Mouse (Mus musculus): ENCODE results near the gene Cct8. TPM values are rescaled to one million over a fixed set of nuclear protein-coding genes. Genes with fewer than 3 reads are reported as not detected.

Gene Cct8
- polyA plus RNA-seq (2015; fragmentation: Nextera tagmentation; extraction: Ambion mirVana), result 173 and 181 TPM in 2 replicates

DNA sequence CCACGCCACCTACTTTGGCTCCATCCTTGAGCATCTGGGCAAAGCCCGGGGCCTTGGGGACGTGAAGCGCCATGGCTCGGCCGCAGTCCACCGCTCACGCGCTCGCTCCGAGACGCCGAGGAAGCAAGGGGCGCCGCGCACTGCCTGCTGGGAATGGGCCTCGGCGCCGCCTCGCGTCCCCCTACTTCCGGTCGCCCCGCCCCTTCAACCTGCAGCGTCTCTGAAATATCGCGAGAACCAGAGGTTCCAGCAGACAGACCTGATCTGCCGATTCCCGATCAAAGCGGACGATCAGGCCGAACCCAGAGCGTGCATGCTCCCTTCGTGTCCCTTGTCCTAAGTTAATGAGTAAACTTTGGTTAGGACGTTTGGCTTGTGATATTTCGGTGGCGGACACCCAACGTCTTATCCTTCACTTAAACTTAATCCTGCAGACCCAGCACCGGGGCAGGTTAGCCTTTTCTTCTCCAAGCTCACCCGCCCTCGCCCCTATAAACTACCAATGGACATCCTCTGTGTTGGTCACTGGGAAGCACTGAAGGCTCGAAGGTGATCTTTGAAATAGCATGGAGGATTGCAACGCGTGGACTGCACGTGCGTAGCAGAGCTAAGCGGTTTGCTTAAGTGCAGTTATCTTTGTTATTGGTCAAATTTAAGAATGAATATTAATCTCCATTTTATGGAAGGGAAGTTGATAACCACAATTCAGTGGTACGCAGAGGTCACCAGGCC, at the start of gene Cct8:
Gene Cct8 (minus strand): TSS at position 158 of the 732 bp plus-strand sequence.
- Histone ChIP-seq H3K27me3 (ENCODE audit: control insufficient read depth, insufficient read depth, low read length) (no peaks in the 10 kb centered on the region), H3K9ac (ENCODE audit: low read length) (peak within 1 kb of the TSS; percentile 98), H3K4me1 (replicated peaks; ENCODE audit: control insufficient read depth, insufficient read depth) (peaks cover 3% of the 10 kb centered on the region), H3K4me3 (ENCODE audit: low read depth, low read length) (peak within 1 kb of the TSS; percentile 95), H3K9me3 (ENCODE audit: control insufficient read depth, low read length) (no peaks in the 10 kb centered on the region), H3K36me3 (ENCODE audit: control insufficient read depth, insufficient read depth, low read length) (peaks cover 9% of the 10 kb centered on the region), H3K27ac (replicated peaks) (peak within 1 kb of the TSS; percentile 92), H3K4me2 (replicated peaks; ENCODE audit: low read depth) (peak within 1 kb of the TSS; percentile 75)
- TF ChIP-seq EP300 (optimal IDR thresholded peaks at IDR 0.05) (peak; percentile 99), CTCF (IDR thresholded peaks at IDR 0.05; ENCODE audit: low read depth) (no peak)
- ATAC-seq (ENCODE audit: low FRiP score, low TSS enrichment) (peak; percentile 98), DNase-seq (ENCODE audit: low spot score) (peak; percentile 98)
- under 1% methylated on average over 48 of the region's 48 CpGs for WGBS

DNA sequence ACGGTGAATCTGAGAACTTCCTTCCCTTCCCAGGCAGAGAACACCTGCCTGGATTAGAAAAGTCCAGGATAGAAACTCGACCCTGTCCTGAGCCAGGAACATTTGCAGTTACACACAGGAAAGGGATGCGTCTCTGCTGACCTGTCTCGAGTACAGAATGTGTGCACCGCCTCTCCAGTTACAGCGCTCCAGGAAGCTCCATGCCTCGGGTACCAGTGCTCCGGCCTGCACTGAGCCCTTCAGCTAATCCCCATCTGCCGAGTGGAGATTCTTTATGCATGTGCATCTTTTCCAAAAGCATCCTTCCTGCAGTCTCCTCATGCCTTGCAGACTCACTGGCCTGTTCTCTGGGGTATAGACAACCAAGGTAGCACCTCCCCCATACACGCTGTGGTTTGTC, 33.1 kb upstream of the Cct8 start:
- Histone ChIP-seq H3K27me3 (ENCODE audit: control insufficient read depth, insufficient read depth, low read length) (no peaks in the 10 kb centered on the region), H3K4me1 (replicated peaks; ENCODE audit: control insufficient read depth, insufficient read depth) (no peaks in the 10 kb centered on the region), H3K4me2 (replicated peaks; ENCODE audit: low read depth) (no peak overlapping the region), H3K4me3 (ENCODE audit: low read depth, low read length) (no peak overlapping the region), H3K9me3 (ENCODE audit: control insufficient read depth, low read length) (no peaks in the 10 kb centered on the region), H3K36me3 (ENCODE audit: control insufficient read depth, insufficient read depth, low read length) (no peaks in the 10 kb centered on the region), H3K27ac (replicated peaks) (no peak overlapping the region), H3K9ac (ENCODE audit: low read length) (no peak overlapping the region)
- TF ChIP-seq CTCF (IDR thresholded peaks at IDR 0.05; ENCODE audit: low read depth), result no peak
- TF ChIP-seq EP300 (optimal IDR thresholded peaks at IDR 0.05), result no peak
- 54% methylated on average over 10 of the region's 10 CpGs for WGBS
- no peak for ATAC-seq (ENCODE audit: low FRiP score, low TSS enrichment)
- no peak for DNase-seq (ENCODE audit: low spot score)

DNA sequence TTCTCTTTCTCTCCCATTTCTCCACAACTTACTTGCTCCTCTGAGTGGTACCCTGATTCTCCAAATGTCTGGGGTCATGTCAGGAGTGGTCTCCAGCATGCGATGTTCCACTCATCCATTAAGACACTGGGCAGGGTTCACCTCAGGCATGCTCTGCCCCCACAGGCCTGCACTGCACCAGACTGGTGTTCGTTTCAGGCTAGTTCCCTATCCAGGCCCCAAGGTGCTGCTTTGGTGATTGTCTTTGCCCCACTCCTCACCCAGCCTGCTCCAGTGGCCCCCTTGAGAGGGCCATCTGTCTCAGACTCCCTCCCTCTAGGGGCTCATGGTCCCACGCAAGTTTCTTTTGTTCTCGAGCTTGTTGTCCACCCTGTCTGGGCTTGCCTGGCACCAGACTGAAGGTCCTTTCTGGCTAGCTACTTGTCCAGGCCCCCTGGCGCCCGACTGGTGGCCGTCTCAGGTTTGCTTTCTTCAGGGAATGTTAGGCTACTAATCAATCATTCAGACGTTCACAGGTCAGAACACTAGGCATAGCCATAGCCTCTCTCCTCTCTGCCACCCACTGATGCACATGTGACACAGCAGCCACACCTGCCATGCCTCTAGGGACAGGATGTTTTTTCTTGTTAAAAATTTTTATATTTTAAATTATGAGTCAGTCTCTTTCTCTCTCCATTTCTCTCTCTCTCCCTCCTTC, 32.0 kb upstream of the Cct8 start:
- 40% methylated on average over 8 of the region's 8 CpGs for WGBS
- TF ChIP-seq EP300 (optimal IDR thresholded peaks at IDR 0.05), result no peak
- TF ChIP-seq CTCF (IDR thresholded peaks at IDR 0.05; ENCODE audit: low read depth), result no peak

GRCm38 (mm10) chr16:87524228-87524627, 28.6 kb upstream of the Cct8 start:
- Histone ChIP-seq H3K36me3 (ENCODE audit: control insufficient read depth, insufficient read depth, low read length) (no peaks in the 10 kb centered on the region), H3K9ac (ENCODE audit: low read length) (no peak overlapping the region), H3K4me2 (replicated peaks; ENCODE audit: low read depth) (no peak overlapping the region), H3K9me3 (ENCODE audit: control insufficient read depth, low read length) (no peaks in the 10 kb centered on the region), H3K4me1 (replicated peaks; ENCODE audit: control insufficient read depth, insufficient read depth) (no peaks in the 10 kb centered on the region), H3K4me3 (ENCODE audit: low read depth, low read length) (no peak overlapping the region), H3K27me3 (ENCODE audit: control insufficient read depth, insufficient read depth, low read length) (no peaks in the 10 kb centered on the region), H3K27ac (replicated peaks) (no peak overlapping the region)
- no peak for TF ChIP-seq EP300 (optimal IDR thresholded peaks at IDR 0.05)
- no peak for TF ChIP-seq CTCF (IDR thresholded peaks at IDR 0.05; ENCODE audit: low read depth)
- no peak for DNase-seq (ENCODE audit: low spot score)
- ATAC-seq (ENCODE audit: low FRiP score, low TSS enrichment), result no peak
- 75% methylated on average over 5 of the region's 5 CpGs for WGBS

More for the DNA sequence above, 32.0 kb upstream of the Cct8 start:
- no peaks in the 10 kb centered on the region for H3K9me3 ChIP-seq (ENCODE audit: control insufficient read depth, low read length)
- ATAC-seq (ENCODE audit: low FRiP score, low TSS enrichment), result 0 out of 2 replicates have a peak, but pooled peaks have one; percentile 15
- no peak overlapping the region for H3K4me3 ChIP-seq (ENCODE audit: low read depth, low read length)
- no peaks in the 10 kb centered on the region for H3K36me3 ChIP-seq (ENCODE audit: control insufficient read depth, insufficient read depth, low read length)
- no peak overlapping the region for H3K9ac ChIP-seq (ENCODE audit: low read length)
- DNase-seq (ENCODE audit: low spot score), result no peak
- H3K27ac ChIP-seq (replicated peaks), result no peak overlapping the region
- no peak overlapping the region for H3K4me2 ChIP-seq (replicated peaks; ENCODE audit: low read depth)
- no peaks in the 10 kb centered on the region for H3K4me1 ChIP-seq (replicated peaks; ENCODE audit: control insufficient read depth, insufficient read depth)
- no peaks in the 10 kb centered on the region for H3K27me3 ChIP-seq (ENCODE audit: control insufficient read depth, insufficient read depth, low read length)

DNA sequence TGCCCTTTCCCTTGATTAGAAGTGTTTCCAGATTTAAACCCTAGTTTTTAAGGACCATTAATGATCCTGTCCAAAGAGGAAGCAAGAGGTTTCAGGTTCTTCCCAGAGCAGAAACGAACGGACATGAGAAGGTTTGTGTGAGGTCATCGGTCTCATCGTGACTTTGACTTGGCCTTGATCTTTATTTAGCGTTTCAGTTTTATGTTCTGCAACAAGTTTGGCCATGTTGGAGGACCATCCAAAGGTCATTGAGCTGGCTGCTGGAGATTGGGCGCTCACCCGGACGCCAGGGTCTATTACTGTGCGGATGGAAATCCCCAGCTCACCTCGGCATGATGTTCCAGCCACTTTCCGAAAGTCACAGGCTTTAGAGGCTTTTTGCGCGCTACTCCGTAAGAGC, 16.7 kb upstream of the Cct8 start:
- Histone ChIP-seq H3K9ac (ENCODE audit: low read length) (no peak overlapping the region), H3K9me3 (ENCODE audit: control insufficient read depth, low read length) (no peaks in the 10 kb centered on the region), H3K4me3 (ENCODE audit: low read depth, low read length) (no peak overlapping the region), H3K27ac (replicated peaks) (no peak overlapping the region), H3K4me1 (replicated peaks; ENCODE audit: control insufficient read depth, insufficient read depth) (no peaks in the 10 kb centered on the region), H3K36me3 (ENCODE audit: control insufficient read depth, insufficient read depth, low read length) (no peaks in the 10 kb centered on the region), H3K27me3 (ENCODE audit: control insufficient read depth, insufficient read depth, low read length) (no peaks in the 10 kb centered on the region), H3K4me2 (replicated peaks; ENCODE audit: low read depth) (no peak overlapping the region)
- no peak for DNase-seq (ENCODE audit: low spot score)
- no peak for TF ChIP-seq EP300 (optimal IDR thresholded peaks at IDR 0.05)
- TF ChIP-seq CTCF (IDR thresholded peaks at IDR 0.05; ENCODE audit: low read depth), result no peak
- WGBS, result 91% methylated on average over 14 of the region's 14 CpGs
- no peak for ATAC-seq (ENCODE audit: low FRiP score, low TSS enrichment)

DNA sequence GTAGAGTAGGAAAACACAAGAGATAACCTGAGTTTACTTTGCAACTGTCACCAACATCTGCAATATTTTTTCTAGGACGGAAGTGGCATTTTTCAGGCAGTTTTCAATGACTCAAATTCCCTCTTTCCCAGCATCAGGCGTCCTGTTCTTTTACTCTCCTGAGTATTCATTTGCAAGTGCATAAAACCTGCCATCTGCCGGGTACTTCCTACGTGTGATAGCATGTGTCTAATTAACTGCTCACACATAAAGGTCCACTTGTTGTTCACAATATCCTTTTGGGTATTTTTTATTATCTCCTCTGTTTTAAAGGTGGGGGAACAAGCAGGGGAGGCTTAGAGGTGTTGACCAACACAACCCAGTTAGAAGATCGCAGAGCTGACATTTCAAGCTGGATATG, 16.0 kb upstream of the Cct8 start:
- WGBS, result 76% methylated on average over 5 of the region's 5 CpGs
- ATAC-seq (ENCODE audit: low FRiP score, low TSS enrichment) (no peak), DNase-seq (ENCODE audit: low spot score) (no peak)
- H3K9me3 ChIP-seq (ENCODE audit: control insufficient read depth, low read length), result no peaks in the 10 kb centered on the region
- no peaks in the 10 kb centered on the region for H3K27me3 ChIP-seq (ENCODE audit: control insufficient read depth, insufficient read depth, low read length)
- no peak overlapping the region for H3K27ac ChIP-seq (replicated peaks)
- H3K4me2 ChIP-seq (replicated peaks; ENCODE audit: low read depth), result no peak overlapping the region
- no peaks in the 10 kb centered on the region for H3K4me1 ChIP-seq (replicated peaks; ENCODE audit: control insufficient read depth, insufficient read depth)
- no peak overlapping the region for H3K4me3 ChIP-seq (ENCODE audit: low read depth, low read length)
- H3K36me3 ChIP-seq (ENCODE audit: control insufficient read depth, insufficient read depth, low read length), result no peaks in the 10 kb centered on the region
- TF ChIP-seq EP300 (optimal IDR thresholded peaks at IDR 0.05) (no peak), CTCF (IDR thresholded peaks at IDR 0.05; ENCODE audit: low read depth) (no peak)
- no peak overlapping the region for H3K9ac ChIP-seq (ENCODE audit: low read length)

Data from stomach, postnatal 0 days (tissue).